Mouse (Mus musculus) left cerebral cortex, postnatal 36 days (tissue): Measurements from ENCODE around the gene Col9a3. TPM values are rescaled to one million over a fixed set of nuclear protein-coding genes. Genes with fewer than 3 reads are reported as not detected.

Source experiments
- DNase-seq, 2 experiments: peaks; one replicate each; pipeline ENCODE4 v3.0.0; 2021 to 2022; ENCODE audit warnings: low spot score in 2 of 2, mixed read lengths in 1 of 2
- intact Hi-C: fragments of 180-260 bp; cut with DNase I; formaldehyde crosslinking; loops from one replicate; pipeline ENCODE4 v1.15.1; 2025
- total RNA-seq, 2 experiments: library from RNA; stranded (reverse); gene quantifications; 2 replicates each; pipeline ENCODE4 v1.2.3; 2021

Col9a3 gene
- 1 to 10 TPM; 8.2 to 9.2 TPM for total RNA-seq

- DNase-seq: no peak
- intact Hi-C loops: no loop called here
Observed at GRCm38 (mm10) chr2:180597490-180597889, at the start of gene Col9a3. Gene Col9a3 (plus strand): TSS chr2:180597790.

GRCm38 (mm10) chr2:180552340-180552739 is 45.2 kb upstream of the Col9a3 start:
- DNase-seq: no peak
- intact Hi-C loops: no loop called here

GRCm38 (mm10) chr2:180555219-180555618 is 42.4 kb upstream of the Col9a3 start:
- DNase-seq: no peak
- intact Hi-C loops: no loop called here

GRCm38 (mm10) chr2:180556470-180556869 is 41.1 kb upstream of the Col9a3 start:
- no peak for DNase-seq
- intact Hi-C loops: no loop called here

GRCm38 (mm10) chr2:180560245-180560644 is 37.3 kb upstream of the Col9a3 start:
- intact Hi-C loops: loop anchor here (5.0 kb wide), 1 partner anchor 43 kb away; no protein-coding TSS in a partner anchor
- no peak for DNase-seq

GRCm38 (mm10) chr2:180562146-180562545 is 35.4 kb upstream of the Col9a3 start:
- DNase-seq: no peak
- intact Hi-C loops: loop anchor here (5.0 kb wide), 1 partner anchor 45 kb away; no protein-coding TSS in a partner anchor

GRCm38 (mm10) chr2:180563296-180563695 is 34.3 kb upstream of the Col9a3 start:
- intact Hi-C loops: loop anchor here (5.0 kb wide), 1 partner anchor 46 kb away; no protein-coding TSS in a partner anchor
- DNase-seq: no peak

GRCm38 (mm10) chr2:180563841-180564240 is 33.7 kb upstream of the Col9a3 start:
- intact Hi-C loops: loop anchor here (5.0 kb wide), 1 partner anchor 47 kb away; no protein-coding TSS in a partner anchor
- no peak for DNase-seq

GRCm38 (mm10) chr2:180566240-180566913 is 31.2 kb upstream of the Col9a3 start:
- intact Hi-C loops: no loop called here
- DNase-seq: no peak

GRCm38 (mm10) chr2:180569028-180569643 is 28.5 kb upstream of the Col9a3 start:
- intact Hi-C loops: no loop called here
- DNase-seq: no peak

- intact Hi-C loops: loop anchor here (5.0 kb wide), 2 partner anchors 224 to 299 kb away; no protein-coding TSS in a partner anchor
- no peak for DNase-seq
Observed at GRCm38 (mm10) chr2:180576482-180576881, 21.1 kb upstream of the Col9a3 start.

- intact Hi-C loops: loop anchor here (1.0 to 5.0 kb wide), 3 partner anchors 105 to 301 kb away; no protein-coding TSS in a partner anchor
- peak; percentile 59 to 65 for DNase-seq
Observed at GRCm38 (mm10) chr2:180578686-180579085, 18.9 kb upstream of the Col9a3 start.

GRCm38 (mm10) chr2:180581002-180581401 is 16.6 kb upstream of the Col9a3 start, which contains the start of gene Mrgbp:
Gene Mrgbp (plus strand): TSS chr2:180581304.
- intact Hi-C loops: loop anchor here (10.0 kb wide), 1 partner anchor 94 kb away; no protein-coding TSS in a partner anchor
- no peak for DNase-seq

GRCm38 (mm10) chr2:180582481-180583153 is 15.0 kb upstream of the Col9a3 start:
- peak; percentile 98 for DNase-seq
- intact Hi-C loops: loop anchor here (1.0 to 10.0 kb wide), 3 partner anchors 92 to 196 kb away; no protein-coding TSS in a partner anchor

GRCm38 (mm10) chr2:180583154-180583507 is 14.5 kb upstream of the Col9a3 start:
- no peak for DNase-seq
- intact Hi-C loops: loop anchor here (2.0 to 10.0 kb wide), 2 partner anchors 92 to 196 kb away; no protein-coding TSS in a partner anchor

GRCm38 (mm10) chr2:180588736-180589122 is 8.9 kb upstream of the Col9a3 start:
- intact Hi-C loops: loop anchor here (10.0 kb wide), 1 partner anchor 86 kb away; no protein-coding TSS in a partner anchor
- DNase-seq: no peak

GRCm38 (mm10) chr2:180589123-180589831 is 8.3 kb upstream of the Col9a3 start, which contains the start of gene Ogfr:
Gene Ogfr (plus strand): TSS chr2:180589245.
- intact Hi-C loops: loop anchor here (10.0 kb wide), 1 partner anchor 86 kb away; no protein-coding TSS in a partner anchor
- peak; percentile 81 to 85 for DNase-seq

- intact Hi-C loops: no loop called here
- no peak for DNase-seq
Observed at GRCm38 (mm10) chr2:180598157-180598705, 641 bp downstream of the Col9a3 start.

- no peak for DNase-seq
- intact Hi-C loops: no loop called here
Observed at GRCm38 (mm10) chr2:180600569-180601021, 3.0 kb downstream of the Col9a3 start.
